Mouse (Mus musculus): ENCODE measurements around the gene Col4a3.
A peak's percentile ranks its signal among the peaks of the same experiment; 100 is the strongest.

Col4a3 gene

GRCm38 (mm10) chr1:82605856-82606255, 19.1 kb downstream of the Col4a3 start:
- no peak for DNase-seq (ENCODE audit: low read depth, low spot score)

- DNase-seq (ENCODE audit: low read depth, low spot score), result no peak
Observed at GRCm38 (mm10) chr1:82608646-82609262, 22.0 kb downstream of the Col4a3 start.

DNA sequence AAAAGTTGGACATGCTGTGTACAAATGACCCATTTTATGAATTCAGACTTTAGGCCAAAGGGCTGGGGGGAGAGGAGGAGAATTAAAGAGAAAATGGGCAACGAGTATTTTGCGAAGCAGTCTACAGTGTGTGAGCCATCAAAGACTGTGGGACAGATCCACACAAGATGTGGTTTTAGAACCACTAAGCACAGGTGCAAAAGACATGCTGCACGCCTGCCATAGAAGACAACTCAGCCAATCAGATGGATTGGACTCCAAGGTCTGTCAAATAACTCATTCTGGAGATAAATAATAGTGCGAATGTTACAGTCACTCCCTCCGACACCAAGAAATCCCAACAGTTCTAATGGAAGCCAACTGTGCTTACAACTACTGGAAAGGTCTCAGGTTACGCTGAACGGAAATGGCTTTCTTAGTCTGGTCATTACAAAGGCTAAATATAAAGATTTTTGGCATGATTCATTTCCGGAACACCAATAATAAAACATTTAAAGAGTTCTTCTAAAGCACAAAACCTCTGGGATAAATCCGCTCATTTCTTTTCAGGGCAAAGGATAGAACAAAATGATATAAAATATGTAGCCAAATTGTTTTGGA, 25.4 kb downstream of the Col4a3 start:
- no peak for DNase-seq (ENCODE audit: low read depth, low spot score)

DNA sequence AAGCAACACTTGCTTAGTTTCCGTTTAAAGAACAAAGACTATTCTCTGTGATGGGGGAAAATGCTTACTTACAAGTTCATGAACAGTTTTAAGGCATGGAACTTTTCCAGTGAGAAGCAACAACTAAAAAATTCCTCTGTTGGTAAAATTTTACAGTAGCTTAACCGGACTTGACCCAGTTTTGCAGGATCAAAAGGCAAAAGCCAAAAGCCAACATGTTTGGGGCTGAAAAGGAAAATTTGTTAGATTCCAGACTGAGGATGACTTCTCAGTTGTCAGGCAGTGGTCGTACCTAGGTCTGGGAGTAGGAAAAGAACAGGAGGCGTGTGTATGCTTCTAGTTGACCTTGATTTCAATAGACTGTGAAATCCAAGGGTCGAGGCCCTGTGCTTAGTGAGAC, 31.3 kb downstream of the Col4a3 start:
- DNase-seq (ENCODE audit: low read depth, low spot score), result no peak

DNA sequence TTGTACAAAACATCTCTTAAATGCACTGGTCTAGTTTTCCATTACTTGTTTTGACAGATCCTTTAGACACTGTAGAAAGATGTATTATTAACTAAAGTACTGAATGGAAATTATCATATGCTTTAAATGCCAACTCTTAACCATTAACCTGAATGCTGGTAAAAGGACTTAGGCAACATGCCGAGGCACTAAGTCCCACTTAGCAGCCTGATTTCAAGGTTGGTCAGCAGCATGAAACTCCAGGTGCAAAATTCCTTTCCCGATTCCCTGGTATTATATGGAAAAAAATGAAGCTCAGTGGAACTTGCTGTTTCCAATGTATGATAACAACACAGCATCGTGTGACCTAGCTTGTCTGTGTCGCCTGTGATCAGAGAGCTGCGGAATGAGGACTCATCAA, 31.9 kb downstream of the Col4a3 start:
- no peak for DNase-seq (ENCODE audit: low read depth, low spot score)

GRCm38 (mm10) chr1:82619981-82620380, 33.3 kb downstream of the Col4a3 start:
- no peak for DNase-seq (ENCODE audit: low read depth, low spot score)

- no peak for DNase-seq (ENCODE audit: low read depth, low spot score)
Observed at GRCm38 (mm10) chr1:82624934-82625333, 38.2 kb downstream of the Col4a3 start.

- no peak for DNase-seq (ENCODE audit: low read depth, low spot score)
Observed at GRCm38 (mm10) chr1:82625474-82625873, 38.8 kb downstream of the Col4a3 start.

GRCm38 (mm10) chr1:82627652-82628051, 40.9 kb downstream of the Col4a3 start:
- DNase-seq (ENCODE audit: low read depth, low spot score), result no peak

DNA sequence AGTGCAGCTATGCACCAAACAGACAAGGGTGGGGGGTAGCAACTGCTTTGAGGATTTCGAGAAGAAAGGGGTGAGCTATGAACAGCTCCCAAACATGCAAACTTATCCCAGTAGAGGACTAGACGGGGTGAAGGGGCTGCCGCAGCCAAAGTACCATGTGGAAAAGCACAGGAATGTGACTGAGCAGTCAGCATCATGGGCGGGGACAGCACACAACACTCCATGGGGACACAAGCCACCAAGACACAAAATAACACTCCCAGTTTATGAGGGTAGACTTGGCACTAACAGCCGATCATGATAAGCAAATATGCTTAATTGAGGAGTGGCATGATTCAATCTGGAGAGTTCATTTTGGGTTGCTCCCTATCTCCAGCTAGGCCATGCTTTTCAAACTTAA, 42.8 kb downstream of the Col4a3 start:
- DNase-seq (ENCODE audit: low read depth, low spot score), result no peak

GRCm38 (mm10) chr1:82631169-82631792, 44.6 kb downstream of the Col4a3 start:
- DNase-seq (ENCODE audit: low read depth, low spot score), result no peak

GRCm38 (mm10) chr1:82634545-82635253, 48.0 kb downstream of the Col4a3 start:
- no peak for DNase-seq (ENCODE audit: low read depth, low spot score)

DNA sequence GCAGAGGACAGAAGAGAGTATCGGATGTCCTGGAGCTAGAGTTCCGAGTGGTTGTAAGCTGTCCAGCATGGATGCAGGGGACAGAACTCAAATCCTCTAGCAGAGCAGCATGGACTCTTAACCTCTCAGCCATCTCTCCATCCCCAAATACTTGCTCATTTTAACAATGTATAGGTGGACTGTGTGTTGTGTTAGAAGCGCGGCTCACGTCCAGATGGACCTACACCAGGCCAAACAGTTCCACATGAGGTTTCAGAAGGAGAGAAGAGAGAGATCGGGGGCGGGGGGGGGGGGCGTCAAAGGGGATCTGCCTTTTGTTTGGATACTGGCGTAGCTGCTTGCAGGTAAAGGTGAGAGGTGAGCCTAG, 48.5 kb downstream of the Col4a3 start:
- DNase-seq (ENCODE audit: low read depth, low spot score), result no peak

- no peak for DNase-seq (ENCODE audit: low read depth, low spot score)
Observed at GRCm38 (mm10) chr1:82636321-82636720, 49.6 kb downstream of the Col4a3 start.

- no peak for DNase-seq (ENCODE audit: low read depth, low spot score)
Observed at GRCm38 (mm10) chr1:82637414-82637813, 50.7 kb downstream of the Col4a3 start.

- DNase-seq (ENCODE audit: low read depth, low spot score), result no peak
Observed at GRCm38 (mm10) chr1:82638428-82638827, 51.7 kb downstream of the Col4a3 start.

- DNase-seq (ENCODE audit: low read depth, low spot score), result peak; percentile 49
Observed at GRCm38 (mm10) chr1:82641316-82641987, 54.7 kb downstream of the Col4a3 start.

GRCm38 (mm10) chr1:82647989-82648388, 61.3 kb downstream of the Col4a3 start:
- DNase-seq (ENCODE audit: low read depth, low spot score), result no peak

DNA sequence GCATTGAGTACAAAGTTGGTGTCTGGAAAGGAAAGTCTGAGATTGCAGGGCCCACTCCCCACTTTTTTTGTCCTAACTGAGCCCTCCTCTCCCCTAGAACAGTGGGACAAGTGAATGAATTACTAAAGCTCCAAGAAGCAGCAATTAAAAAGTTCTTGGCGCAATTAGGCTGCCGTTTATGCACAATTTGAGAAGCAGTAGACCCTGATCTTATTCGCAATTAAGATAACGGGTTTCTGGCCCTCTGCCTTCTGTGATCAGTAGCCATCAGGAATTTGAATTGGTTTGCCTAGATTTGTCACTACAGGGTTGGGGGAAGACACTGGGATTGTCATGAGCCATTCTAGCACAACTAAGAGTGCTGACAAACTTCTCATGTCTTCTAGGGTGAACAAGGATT, 64.1 kb downstream of the Col4a3 start:
- no peak for DNase-seq (ENCODE audit: low read depth, low spot score)

DNA sequence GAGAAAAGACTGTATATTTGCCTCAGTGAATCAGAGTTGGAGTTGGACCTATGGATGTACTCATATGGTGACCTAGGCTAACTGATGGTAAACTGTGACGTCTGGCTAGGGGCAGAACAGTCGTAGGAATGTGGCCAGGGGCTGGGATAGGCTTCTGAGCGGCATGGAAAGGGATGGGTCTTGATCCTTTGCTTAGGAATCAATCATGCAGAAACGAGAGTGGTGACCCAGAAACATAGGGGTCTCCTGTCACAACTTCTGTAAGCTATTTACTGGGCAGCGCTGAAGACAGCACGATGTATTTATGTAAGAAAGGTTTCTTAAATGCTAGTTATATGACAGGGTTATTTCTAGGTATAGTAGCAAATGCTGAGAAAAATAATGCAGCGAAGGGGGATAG, 67.3 kb downstream of the Col4a3 start:
- no peak for DNase-seq (ENCODE audit: low read depth, low spot score)

DNA sequence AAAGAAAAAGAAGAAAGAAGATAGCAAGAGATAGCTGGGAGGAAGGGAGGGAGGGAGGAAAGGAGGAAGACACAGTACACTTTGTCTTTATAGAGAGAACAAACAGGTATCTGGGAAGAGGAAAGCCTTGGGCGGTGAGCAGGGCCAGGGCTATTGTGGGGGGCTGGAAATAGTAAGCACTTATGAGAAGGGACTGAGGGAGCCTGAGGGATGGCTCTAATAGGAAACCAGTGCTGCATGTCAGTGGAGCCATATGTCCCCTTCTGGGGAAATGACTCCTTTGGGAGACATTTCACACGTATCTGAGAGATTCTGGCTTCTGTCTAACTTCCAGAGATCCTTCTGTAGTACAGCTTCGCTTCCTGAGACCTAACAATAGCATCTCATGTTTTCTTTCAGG, 69.7 kb downstream of the Col4a3 start:
- DNase-seq (ENCODE audit: low read depth, low spot score), result no peak

DNA sequence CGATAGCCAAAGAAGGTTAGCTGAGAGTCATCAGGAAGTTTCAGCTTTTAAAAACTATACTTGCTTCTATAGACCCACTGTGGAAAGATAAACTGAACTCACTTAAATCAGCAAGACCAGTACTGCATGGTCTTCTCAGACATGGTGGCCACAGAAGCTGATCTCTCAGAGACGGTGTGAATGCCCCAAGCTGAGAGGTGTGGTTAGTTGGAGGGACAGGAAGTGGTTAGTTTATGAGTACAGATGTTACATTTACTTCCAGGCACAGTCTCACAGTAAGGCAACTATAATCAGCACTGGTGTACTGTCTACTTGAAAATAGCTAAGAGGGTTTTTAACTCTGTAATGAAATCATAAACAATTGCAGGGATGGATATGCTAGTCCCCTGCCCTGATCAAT, 75.5 kb downstream of the Col4a3 start:
- no peak for DNase-seq (ENCODE audit: low read depth, low spot score)
